Mouse (Mus musculus) retina, embryonic 14.5 days (tissue): ENCODE measurements around the gene Ubr2.
A peak's percentile ranks its signal among the peaks of the same experiment; 100 is the strongest.

Experiments used
- DNase-seq: peaks from one replicate; pipeline ENCODE4 v3.0.0-alpha.2; 2015; ENCODE audit warnings: low spot score

The Ubr2 gene

DNA sequence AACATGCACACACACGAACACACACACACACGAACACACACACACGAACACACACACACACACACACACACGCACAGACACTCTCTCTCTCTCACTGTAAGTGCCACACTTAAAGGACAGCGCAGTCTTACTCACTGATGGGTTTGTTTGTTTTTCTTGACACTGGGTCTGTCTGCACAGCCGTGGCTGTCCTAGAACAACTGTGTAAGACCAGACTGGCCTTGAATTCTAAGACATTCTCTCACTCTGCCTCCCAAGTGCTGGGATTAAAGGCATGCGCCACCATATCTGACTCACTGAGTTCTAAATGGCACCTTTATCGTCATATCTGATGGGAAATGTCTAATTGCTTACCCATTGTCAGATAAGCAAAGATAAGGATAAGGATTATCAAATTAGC is 7.1 kb downstream of the Ubr2 start:
- no peak for DNase-seq

DNA sequence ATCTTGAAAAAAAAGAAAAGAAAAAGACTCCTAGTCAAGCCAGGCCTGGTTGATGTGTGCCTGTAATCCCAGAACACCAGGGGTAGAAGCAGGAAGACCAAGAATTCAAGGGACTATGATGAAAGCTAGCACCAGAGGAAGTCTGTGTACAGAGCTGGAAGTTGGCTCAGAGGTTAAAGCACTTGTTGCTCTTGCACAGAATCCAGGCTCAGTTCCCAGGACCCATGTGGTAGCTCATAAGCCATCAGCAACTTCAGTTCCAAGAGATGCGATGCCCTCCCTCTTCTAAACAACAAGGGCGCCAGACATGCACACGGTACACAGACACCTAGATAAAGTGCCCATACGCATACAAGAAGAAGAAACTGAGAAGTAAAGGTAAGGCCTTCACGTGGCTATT is 8.0 kb downstream of the Ubr2 start:
- no peak for DNase-seq

DNA sequence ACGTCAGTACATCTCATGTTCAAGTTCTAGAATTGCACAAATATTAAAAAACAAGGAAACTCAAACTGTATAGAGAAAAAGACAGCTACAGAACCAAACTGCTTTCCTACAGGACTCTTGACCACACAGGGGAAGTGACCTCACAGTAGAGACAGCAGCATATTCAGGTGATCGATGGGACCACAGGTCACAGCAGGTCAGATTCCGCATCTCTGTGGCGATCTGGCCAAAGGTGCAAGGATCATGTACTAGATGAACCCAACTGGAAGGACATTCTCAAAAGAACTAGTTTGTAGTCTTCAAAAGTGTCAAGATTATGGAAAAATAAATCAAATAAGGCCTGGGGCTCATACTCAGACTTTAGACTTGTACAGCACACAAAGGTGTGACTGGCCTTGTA is 11.5 kb downstream of the Ubr2 start:
- DNase-seq = no peak

DNA sequence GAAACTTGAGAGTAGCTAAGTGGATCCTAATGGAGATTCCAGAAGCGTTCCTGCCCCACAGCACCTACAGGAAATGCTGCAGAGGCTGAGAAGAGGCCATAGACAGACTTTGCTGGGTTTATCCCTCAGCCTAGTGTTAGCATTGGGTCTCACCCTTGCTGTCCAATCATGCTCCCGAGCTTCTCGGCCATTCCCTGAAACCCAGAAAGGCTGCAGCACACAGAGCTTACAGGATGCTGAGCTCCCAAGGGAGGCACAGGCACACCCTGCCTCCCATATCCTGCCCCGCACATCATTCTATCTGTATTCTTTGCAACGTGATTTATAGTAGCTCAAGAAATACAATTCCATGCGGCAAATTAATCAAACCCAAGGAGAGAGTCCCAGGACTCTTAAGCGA is 13.9 kb downstream of the Ubr2 start:
- no peak for DNase-seq

- no peak for DNase-seq
These were observed 14.7 kb downstream of the Ubr2 start for GRCm38 (mm10) chr17:46995621-46996020.

DNA sequence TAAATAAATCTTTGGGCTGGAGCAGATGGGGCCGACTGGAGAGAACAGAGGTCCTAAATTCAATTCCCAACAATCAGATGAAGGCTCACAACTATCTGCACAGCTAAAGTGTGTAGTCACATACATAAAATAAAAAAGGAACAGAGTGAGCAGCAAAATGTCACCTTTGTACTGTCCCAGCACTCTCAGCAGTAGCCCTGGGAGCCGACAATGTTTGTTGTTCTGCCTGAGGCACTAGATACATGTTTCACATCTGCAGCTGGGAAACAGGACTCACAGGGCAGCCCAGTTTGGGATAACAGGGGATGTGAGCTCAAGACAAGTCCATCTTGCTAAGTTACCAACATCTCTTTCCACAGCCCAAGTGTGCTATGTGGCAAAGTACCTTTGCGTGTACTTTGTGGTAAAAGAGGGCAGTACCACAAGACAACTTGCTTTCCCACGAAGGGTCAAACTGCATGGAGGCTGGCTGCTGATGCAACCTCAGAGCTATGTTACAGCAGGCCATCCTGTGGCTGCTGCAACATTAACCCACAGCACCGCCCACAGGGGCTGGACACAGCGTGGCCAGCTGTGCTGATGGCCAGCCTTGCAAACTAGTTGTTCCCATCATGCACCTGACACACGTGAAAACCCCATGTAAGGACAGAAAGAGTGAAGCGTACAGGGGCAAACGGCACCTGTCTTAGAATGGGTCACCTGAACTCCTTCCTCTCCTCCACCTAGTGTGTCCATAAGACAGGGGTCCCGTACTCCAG is 15.5 kb downstream of the Ubr2 start:
- DNase-seq = peak; percentile 10

DNA sequence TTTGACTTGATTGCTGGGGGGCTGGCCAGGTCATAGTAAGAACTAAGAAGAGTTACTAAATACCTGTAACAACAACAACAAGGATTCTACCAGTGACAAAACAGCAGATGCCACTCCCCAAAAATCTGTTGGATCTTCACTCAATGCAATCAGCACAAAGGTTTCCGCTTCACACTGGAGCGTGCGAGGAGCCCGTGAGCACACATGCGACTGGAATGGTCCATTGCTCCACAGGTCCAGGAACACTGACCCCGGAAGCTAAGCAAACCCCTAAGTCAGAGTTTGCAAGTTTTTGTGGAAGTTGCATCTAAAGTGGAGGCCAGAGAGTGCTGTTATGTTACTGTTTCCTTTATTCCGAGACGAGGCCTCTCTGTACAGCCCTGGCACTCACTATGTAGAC is 16.7 kb downstream of the Ubr2 start:
- DNase-seq = no peak

GRCm38 (mm10) chr17:46987631-46988030 is 22.7 kb downstream of the Ubr2 start:
- DNase-seq = no peak

GRCm38 (mm10) chr17:46980050-46980449 is 30.3 kb downstream of the Ubr2 start:
- no peak for DNase-seq

DNA sequence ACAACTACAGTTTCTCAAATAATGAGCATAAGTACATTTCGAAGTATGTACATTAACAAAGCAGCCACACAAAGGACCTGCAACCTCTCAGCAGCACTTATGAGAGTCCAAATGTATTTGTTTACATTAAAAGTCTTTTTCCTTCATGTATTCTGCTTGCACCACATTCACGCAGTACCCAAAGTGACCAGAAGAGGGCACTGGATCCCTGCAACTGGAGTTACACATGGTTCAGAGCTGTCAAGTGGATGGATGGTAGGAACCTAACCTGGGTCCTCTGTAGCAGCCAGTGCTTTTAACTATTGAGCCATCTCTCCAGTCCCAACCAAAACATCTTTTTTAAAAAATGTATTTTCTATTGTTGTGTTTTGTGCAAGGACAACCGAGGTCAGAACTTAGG is 35.2 kb downstream of the Ubr2 start:
- DNase-seq = peak; percentile 68

GRCm38 (mm10) chr17:46972603-46973002 is 37.8 kb downstream of the Ubr2 start:
- no peak for DNase-seq

DNA sequence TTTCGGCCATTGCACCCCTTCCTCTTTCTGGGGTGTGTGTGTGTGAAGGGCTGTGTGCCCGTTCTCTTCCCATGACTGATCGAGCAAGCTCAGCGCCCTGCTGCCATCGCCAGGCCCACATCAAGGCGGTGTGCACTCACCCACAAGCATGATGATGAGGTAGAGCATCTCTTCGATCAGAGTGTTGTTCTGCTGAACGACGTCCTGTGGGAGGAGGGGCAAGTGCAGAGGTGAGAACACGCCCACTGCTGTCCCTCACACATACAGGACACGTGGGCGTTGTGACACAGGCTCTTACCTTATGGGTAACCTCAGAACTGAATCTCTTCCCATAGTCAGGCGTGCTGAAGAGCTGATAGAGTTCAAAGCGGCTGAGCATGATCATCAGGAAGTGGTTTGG is 43.5 kb downstream of the Ubr2 start:
- DNase-seq = no peak

DNA sequence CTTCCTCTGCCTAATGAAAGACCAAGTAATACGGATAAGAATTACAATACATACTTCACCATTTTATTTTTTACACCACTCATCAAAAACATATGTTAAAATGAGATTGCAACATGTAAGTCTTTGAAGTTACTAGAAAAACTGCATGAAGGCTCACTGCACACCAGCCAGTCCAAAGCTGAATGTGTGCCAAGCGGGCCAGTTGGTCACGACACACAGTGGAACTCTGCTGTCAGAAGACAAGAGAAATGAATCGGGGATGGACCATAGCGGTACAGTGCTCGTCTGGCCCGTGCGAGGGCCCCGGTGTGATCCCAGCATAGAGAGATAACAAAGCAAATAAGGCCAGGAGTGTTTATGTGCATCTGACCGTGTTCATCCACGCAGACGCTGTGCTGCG is 47.2 kb downstream of the Ubr2 start:
- no peak for DNase-seq

DNA sequence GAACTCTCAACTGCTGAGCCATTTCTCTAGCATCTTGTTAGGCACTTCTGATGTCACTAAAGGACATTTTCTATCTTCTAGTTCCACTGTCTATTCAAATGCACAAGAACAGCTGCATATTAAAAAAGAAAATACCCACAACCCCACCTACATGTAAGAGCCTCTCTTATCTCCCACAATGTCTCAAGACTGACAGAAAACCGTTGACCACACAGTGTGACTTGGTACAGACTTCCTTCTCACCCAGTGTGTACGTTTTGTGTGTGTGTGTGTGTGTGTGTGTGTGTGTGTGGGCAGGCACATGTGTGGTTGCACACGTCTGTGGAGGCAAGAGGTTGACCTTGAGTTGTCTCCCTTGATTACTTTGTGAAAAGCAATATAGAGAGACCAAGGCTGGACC is 48.2 kb downstream of the Ubr2 start:
- no peak for DNase-seq

DNA sequence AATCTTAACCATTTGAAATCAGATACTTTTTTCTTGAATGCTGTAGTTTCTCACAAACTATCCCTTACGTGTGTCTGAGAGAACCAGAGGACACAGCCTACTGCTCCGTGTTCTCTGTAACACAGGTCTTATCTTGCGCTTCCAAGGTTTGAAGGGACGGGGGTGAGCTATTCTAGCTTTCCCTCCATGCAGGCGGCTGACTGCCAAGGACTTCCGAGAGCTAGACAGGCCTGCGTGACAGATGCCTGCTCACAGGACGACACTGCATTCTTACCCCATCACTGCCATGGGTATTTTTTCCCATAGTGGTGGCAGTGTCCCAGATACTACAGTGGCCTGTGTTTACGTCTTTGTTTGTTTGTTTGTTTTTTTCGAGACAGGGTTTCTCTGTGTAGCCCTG is 50.1 kb downstream of the Ubr2 start:
- DNase-seq = no peak

DNA sequence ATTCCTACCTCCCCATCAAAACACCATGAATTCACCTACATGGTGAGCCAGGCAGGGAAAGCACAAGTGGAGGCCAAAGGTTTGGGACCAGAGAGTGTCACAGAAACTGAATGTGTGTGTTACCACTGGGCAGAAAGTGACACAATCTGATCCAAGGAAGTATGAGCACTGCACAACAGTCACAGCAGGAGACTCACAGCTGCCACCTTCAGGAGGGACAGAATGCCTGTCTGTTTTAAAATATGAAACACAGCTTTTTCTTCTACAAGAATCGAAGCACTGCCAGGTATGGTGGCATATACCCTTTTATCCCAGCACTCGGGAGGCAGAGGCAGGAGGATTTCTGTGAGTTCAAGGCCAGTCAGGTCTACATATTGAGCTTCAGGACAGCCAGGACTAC is 52.3 kb downstream of the Ubr2 start:
- DNase-seq = peak; percentile 4

DNA sequence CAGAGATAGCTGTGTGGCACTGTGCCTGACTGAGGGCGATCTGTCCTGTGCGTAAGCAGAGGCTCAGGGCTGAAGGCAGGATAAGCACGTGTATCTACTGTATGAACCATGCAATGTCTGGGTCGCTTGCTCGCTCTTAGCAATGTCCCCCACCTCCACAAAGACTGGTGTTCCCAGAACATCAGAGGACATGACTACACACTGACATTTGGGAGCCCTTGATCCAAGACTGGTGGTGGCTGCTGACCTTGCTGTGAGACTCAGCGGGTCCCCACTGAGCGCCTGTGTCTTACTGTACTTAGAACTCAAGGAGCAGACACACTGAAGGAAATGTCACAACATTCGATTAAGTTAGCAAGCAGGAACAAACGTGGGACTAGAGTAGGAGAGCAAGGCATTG is 64.1 kb downstream of the Ubr2 start:
- no peak for DNase-seq

DNA sequence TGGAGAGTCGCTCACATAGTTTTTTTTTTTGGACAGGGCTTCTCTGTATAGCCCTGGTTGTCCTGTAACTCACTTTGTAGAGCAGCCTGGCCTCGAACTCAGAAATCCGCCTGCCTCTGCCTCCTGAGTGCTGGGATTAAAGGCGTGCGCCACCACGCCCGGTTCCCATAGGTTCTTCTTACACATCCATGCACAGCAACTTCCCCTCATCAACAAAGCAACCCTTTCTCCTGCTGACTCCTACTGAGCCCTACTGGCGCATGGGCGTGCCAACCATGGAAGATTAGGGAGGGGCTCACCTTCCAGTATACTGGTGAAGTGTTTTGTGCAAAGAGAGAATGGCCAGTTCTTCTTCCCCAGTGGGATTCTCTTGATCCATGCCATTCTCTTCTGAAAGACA is 67.9 kb downstream of the Ubr2 start:
- no peak for DNase-seq

DNA sequence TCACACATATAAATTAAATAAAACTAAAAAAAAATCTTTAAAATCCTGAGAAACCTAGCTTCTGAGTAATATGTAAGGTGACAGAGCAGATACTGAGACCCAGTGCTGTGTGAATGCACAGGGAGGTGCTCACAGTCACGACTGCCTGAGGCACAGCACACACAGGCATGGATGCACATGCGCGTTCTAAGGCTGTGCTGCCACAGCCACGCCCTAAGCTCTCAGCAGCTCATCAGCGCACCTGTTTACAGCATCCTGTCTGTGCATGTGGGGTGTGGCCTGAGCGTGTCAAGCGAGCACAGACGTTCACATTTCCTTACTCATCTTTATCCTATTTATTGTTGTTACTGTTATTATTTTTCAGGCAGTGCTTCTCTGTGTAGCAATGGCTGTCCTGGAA is 69.9 kb downstream of the Ubr2 start:
- DNase-seq = no peak

- DNase-seq = peak; percentile 78
These were observed 76.6 kb downstream of the Ubr2 start for GRCm38 (mm10) chr17:46933557-46934348.

GRCm38 (mm10) chr17:46932961-46933360 is 77.4 kb downstream of the Ubr2 start:
- no peak for DNase-seq

DNA sequence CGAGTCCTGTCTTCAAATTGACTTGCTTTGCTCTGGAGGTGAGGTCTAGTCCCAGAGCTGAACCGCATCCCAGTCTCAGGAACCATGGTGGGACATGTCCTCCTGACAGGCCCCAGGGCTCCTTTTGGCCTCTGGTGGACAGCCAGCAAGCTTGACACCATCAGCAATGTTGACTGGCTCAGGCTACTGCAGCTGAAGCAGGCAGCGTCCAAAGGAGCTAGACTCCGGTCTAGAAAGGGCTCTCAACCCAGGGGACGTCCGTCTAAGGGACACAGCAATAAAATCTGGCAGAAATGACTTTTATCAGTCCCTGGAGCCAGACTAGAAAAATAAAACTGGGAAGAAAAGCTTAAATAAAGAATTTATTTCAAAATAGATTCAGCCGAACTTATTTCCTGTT is 80.5 kb downstream of the Ubr2 start:
- no peak for DNase-seq

- no peak for DNase-seq
These were observed 81.1 kb downstream of the Ubr2 start for GRCm38 (mm10) chr17:46929277-46929676.

DNA sequence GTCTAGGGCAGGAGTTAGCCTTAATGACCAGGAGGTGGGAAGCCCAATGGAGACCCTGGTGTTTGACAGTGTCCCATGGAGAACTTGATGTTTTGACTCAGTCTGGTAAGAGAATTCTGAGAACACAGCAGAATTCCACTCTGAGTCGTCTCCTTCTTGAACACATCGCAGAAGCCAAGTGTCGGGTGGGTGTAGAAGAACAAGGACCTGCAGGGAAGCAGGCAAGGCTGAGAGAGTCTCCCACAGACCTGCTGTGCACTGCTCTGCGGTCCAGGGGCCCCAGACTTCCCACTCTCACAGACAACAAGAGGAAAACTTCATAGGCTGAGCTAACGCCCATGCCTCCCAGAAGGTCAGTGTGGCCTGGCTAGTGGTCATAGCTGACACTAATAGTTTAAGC is 82.6 kb downstream of the Ubr2 start:
- no peak for DNase-seq
